Mouse (Mus musculus) thymus, adult 2 months (tissue): ENCODE results near the gene Phpt1.

ENCODE experiments used
- CTCF ChIP-seq: fragments of 200-500 bp; IDR thresholded peaks from 2 replicates; pipeline ENCODE4 v1.5.1; 2012; ENCODE audit warnings: mild to moderate bottlenecking, control low read depth, low read length, moderate library complexity, borderline replicate concordance; ENCODE audit not compliant: control insufficient read depth, poor library complexity, insufficient read depth; ENCODE audit errors: extremely low read depth
- POLR2A ChIP-seq: fragments of 200-500 bp; IDR thresholded peaks from 2 replicates; pipeline ENCODE4 v1.6.1; 2012; ENCODE audit warnings: mild to moderate bottlenecking, low read length, control low read depth, moderate library complexity; ENCODE audit not compliant: control insufficient read depth, poor library complexity, insufficient read depth; ENCODE audit errors: extremely low read depth

DNA sequence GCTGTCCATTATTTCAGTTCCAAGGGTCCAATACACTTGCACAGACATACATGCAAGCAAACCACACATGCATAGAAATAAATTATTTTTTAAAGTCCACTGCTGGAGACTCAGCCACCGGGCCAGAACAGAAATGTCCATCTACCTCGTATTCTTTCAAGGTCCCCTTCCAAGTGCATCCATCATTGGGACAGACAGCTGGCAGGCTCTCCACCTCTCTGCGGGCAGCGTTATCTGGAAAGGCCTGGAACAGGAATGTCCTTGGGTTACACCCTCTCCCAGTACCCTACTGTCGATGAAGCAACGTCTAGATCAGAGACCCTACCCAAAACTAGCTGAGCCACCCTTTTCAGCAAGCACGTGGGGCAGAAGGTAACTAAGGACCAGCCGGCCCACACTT lies 38.5 kb downstream of the Phpt1 start:
- no peak for TF ChIP-seq CTCF
- no peak for TF ChIP-seq POLR2A
